Mouse (Mus musculus): ENCODE results near the gene Dus2. TPM values are rescaled to one million over a fixed set of nuclear protein-coding genes. Genes with fewer than 3 reads are reported as not detected.
A peak's percentile ranks its signal among the peaks of the same experiment; 100 is the strongest.

The Dus2 gene
- polyA plus RNA-seq, 1 experiment from 2014 or later: 26.7 TPM

GRCm38 (mm10) chr8:106047854-106048630, 56.9 kb downstream of the Dus2 start:
- no peaks in the 10 kb centered on the region for H3K27me3 ChIP-seq
- H3K4me3 ChIP-seq: no peak overlapping the region
- H3K9ac ChIP-seq: no peak overlapping the region
- no peak overlapping the region for H3K4me2 ChIP-seq
- no peaks in the 10 kb centered on the region for H3K4me1 ChIP-seq
- ATAC-seq (ENCODE audit: insufficient number of reproducible peaks, insufficient read depth, low FRiP score, low TSS enrichment, low read depth): no peak
- H3K9me3 ChIP-seq: no peaks in the 10 kb centered on the region
- 86% methylated on average over 5 of the region's 5 CpGs for WGBS
- peaks cover 68% of the 10 kb centered on the region for H3K36me3 ChIP-seq
- no peak overlapping the region for H3K27ac ChIP-seq

- no peak overlapping the region for H3K27ac ChIP-seq
- H3K4me1 ChIP-seq: no peaks in the 10 kb centered on the region
- H3K4me3 ChIP-seq: no peak overlapping the region
- WGBS: 87% methylated on average over 6 of the region's 6 CpGs
- ATAC-seq (ENCODE audit: insufficient number of reproducible peaks, insufficient read depth, low FRiP score, low TSS enrichment, low read depth): no peak
- no peak overlapping the region for H3K4me2 ChIP-seq
- no peaks in the 10 kb centered on the region for H3K9me3 ChIP-seq
- H3K9ac ChIP-seq: no peak overlapping the region
- no peaks in the 10 kb centered on the region for H3K27me3 ChIP-seq
- peaks cover 74% of the 10 kb centered on the region for H3K36me3 ChIP-seq
Observed at GRCm38 (mm10) chr8:106049840-106050239, 58.7 kb downstream of the Dus2 start.

GRCm38 (mm10) chr8:106051068-106051467, 59.9 kb downstream of the Dus2 start:
- no peaks in the 10 kb centered on the region for H3K27me3 ChIP-seq
- H3K27ac ChIP-seq: no peak overlapping the region
- ATAC-seq (ENCODE audit: insufficient number of reproducible peaks, insufficient read depth, low FRiP score, low TSS enrichment, low read depth): no peak
- H3K9ac ChIP-seq: no peak overlapping the region
- H3K36me3 ChIP-seq: peaks cover 72% of the 10 kb centered on the region
- WGBS: 92% methylated on average over 3 of the region's 3 CpGs
- H3K4me2 ChIP-seq: no peak overlapping the region
- H3K9me3 ChIP-seq: no peaks in the 10 kb centered on the region
- no peaks in the 10 kb centered on the region for H3K4me1 ChIP-seq
- no peak overlapping the region for H3K4me3 ChIP-seq

- Histone ChIP-seq H3K4me1 (no peaks in the 10 kb centered on the region), H3K4me2 (no peak overlapping the region), H3K9ac (no peak overlapping the region), H3K9me3 (no peaks in the 10 kb centered on the region), H3K27ac (no peak overlapping the region), H3K27me3 (no peaks in the 10 kb centered on the region), H3K36me3 (peaks cover 66% of the 10 kb centered on the region), H3K4me3 (no peak overlapping the region)
- WGBS: 92% methylated on average over 9 of the region's 9 CpGs
- no peak for ATAC-seq (ENCODE audit: insufficient number of reproducible peaks, insufficient read depth, low FRiP score, low TSS enrichment, low read depth)
Observed at GRCm38 (mm10) chr8:106052510-106053089, 61.5 kb downstream of the Dus2 start.

GRCm38 (mm10) chr8:106054190-106054811, 63.2 kb downstream of the Dus2 start:
- no peak for ATAC-seq (ENCODE audit: insufficient number of reproducible peaks, insufficient read depth, low FRiP score, low TSS enrichment, low read depth)
- Histone ChIP-seq H3K4me2 (no peak overlapping the region), H3K27ac (no peak overlapping the region), H3K36me3 (peaks cover 56% of the 10 kb centered on the region), H3K9me3 (no peaks in the 10 kb centered on the region), H3K9ac (no peak overlapping the region), H3K4me3 (no peak overlapping the region), H3K27me3 (no peaks in the 10 kb centered on the region), H3K4me1 (peaks cover 9% of the 10 kb centered on the region)
- 73% methylated on average over 6 of the region's 6 CpGs for WGBS

- 57% methylated on average over 3 of the region's 3 CpGs for WGBS
- H3K4me2 ChIP-seq: no peak overlapping the region
- ATAC-seq (ENCODE audit: insufficient number of reproducible peaks, insufficient read depth, low FRiP score, low TSS enrichment, low read depth): no peak
Observed at GRCm38 (mm10) chr8:106055038-106055437, 63.9 kb downstream of the Dus2 start.

GRCm38 (mm10) chr8:106056455-106056982, 65.4 kb downstream of the Dus2 start:
- Histone ChIP-seq H3K36me3 (peaks cover 35% of the 10 kb centered on the region), H3K4me1 (peaks cover 17% of the 10 kb centered on the region), H3K4me3 (no peak overlapping the region), H3K27ac (no peak overlapping the region), H3K9me3 (no peaks in the 10 kb centered on the region), H3K27me3 (no peaks in the 10 kb centered on the region), H3K4me2 (no peak overlapping the region), H3K9ac (no peak overlapping the region)
- 86% methylated on average over 4 of the region's 4 CpGs for WGBS
- ATAC-seq (ENCODE audit: insufficient number of reproducible peaks, insufficient read depth, low FRiP score, low TSS enrichment, low read depth): no peak

More at GRCm38 (mm10) chr8:106055038-106055437, 63.9 kb downstream of the Dus2 start:
- Histone ChIP-seq H3K4me3 (no peak overlapping the region), H3K9me3 (no peaks in the 10 kb centered on the region), H3K27ac (no peak overlapping the region), H3K27me3 (no peaks in the 10 kb centered on the region), H3K36me3 (peaks cover 49% of the 10 kb centered on the region), H3K9ac (no peak overlapping the region), H3K4me1 (peaks cover 9% of the 10 kb centered on the region)

- no peaks in the 10 kb centered on the region for H3K9me3 ChIP-seq
- H3K27me3 ChIP-seq: no peaks in the 10 kb centered on the region
- H3K4me2 ChIP-seq: peak within 1 kb of the TSS; percentile 71
- peak within 1 kb of the TSS; percentile 90 for H3K9ac ChIP-seq
- ATAC-seq (ENCODE audit: insufficient number of reproducible peaks, insufficient read depth, low FRiP score, low TSS enrichment, low read depth): peak; percentile 99
- peak within 1 kb of the TSS; percentile 95 for H3K27ac ChIP-seq
- H3K4me3 ChIP-seq: peak within 1 kb of the TSS; percentile 79
- peaks cover 10% of the 10 kb centered on the region for H3K36me3 ChIP-seq
- under 1% methylated on average over 48 of the region's 52 CpGs for WGBS
- peaks cover 32% of the 10 kb centered on the region for H3K4me1 ChIP-seq
Observed at GRCm38 (mm10) chr8:106058731-106059612, 67.8 kb downstream of the Dus2 start, which contains the start of gene Nfatc3. Nfatc3 (plus strand) TSS chr8:106058840.

- under 1% methylated on average over 81 of the region's 83 CpGs for WGBS
- H3K36me3 ChIP-seq: peaks cover 5% of the 10 kb centered on the region; the same call in 1 of the 2 replicates
- H3K27ac ChIP-seq: peak overlapping the region; percentile 95
- no peaks in the 10 kb centered on the region for H3K27me3 ChIP-seq
- peak overlapping the region; percentile 71 for H3K4me2 ChIP-seq
- H3K4me1 ChIP-seq: peaks cover 32% of the 10 kb centered on the region
- peak overlapping the region; percentile 90 for H3K9ac ChIP-seq
- ATAC-seq (ENCODE audit: insufficient number of reproducible peaks, insufficient read depth, low FRiP score, low TSS enrichment, low read depth): peak; percentile 69
- H3K4me3 ChIP-seq: peak overlapping the region; percentile 79
- no peaks in the 10 kb centered on the region for H3K9me3 ChIP-seq
Observed at GRCm38 (mm10) chr8:106059613-106060371, 68.7 kb downstream of the Dus2 start.

GRCm38 (mm10) chr8:106060521-106060920, 69.4 kb downstream of the Dus2 start:
- Histone ChIP-seq H3K4me1 (peaks cover 32% of the 10 kb centered on the region), H3K4me3 (peak overlapping the region; percentile 79), H3K4me2 (peak overlapping the region; percentile 71), H3K36me3 (peaks cover 2% of the 10 kb centered on the region; the same call in 1 of the 2 replicates), H3K27me3 (no peaks in the 10 kb centered on the region), H3K9ac (peak overlapping the region; percentile 90), H3K9me3 (no peaks in the 10 kb centered on the region), H3K27ac (peak overlapping the region; percentile 95; the same call in 1 of the 2 replicates)
- 2% methylated on average over 3 of the region's 3 CpGs for WGBS
- no peak for ATAC-seq (ENCODE audit: insufficient number of reproducible peaks, insufficient read depth, low FRiP score, low TSS enrichment, low read depth)
